Mouse (Mus musculus) lung, adult 2 months (tissue): ENCODE measurements around the gene Arnt2. TPM values are rescaled to one million over a fixed set of nuclear protein-coding genes. Genes with fewer than 3 reads are reported as not detected.

Source experiments
- DNase-seq: peaks from one replicate; pipeline ENCODE4 v3.0.0; 2022
- H3K4me1 ChIP-seq: fragments of 200-500 bp; 2 replicates; pipeline ENCODE4 v1.6.1; 2011; ENCODE audit warnings: low read length; ENCODE audit not compliant: control insufficient read depth, insufficient read depth
- H3K4me3 ChIP-seq: fragments of 200-500 bp; replicated peaks from 2 replicates; pipeline ENCODE3; 2011; ENCODE audit warnings: low read depth, mild to moderate bottlenecking, control low read depth, low read length; ENCODE audit errors: extremely low read depth
- CTCF ChIP-seq: fragments of 200-500 bp; IDR thresholded peaks from 2 replicates; pipeline ENCODE4 v1.5.1; 2011; ENCODE audit warnings: mild to moderate bottlenecking, low read length, control low read depth; ENCODE audit not compliant: insufficient read depth
- POLR2A ChIP-seq: fragments of 200-500 bp; IDR thresholded peaks from 2 replicates; pipeline ENCODE4 v1.6.1; 2011; ENCODE audit warnings: low read depth, mild to moderate bottlenecking, control low read depth, low read length, borderline replicate concordance; ENCODE audit errors: extremely low read depth
- WGBS: fragments of 180-500 bp; shearing (Covaris S2); methylation state at CpG from one replicate; pipeline ENCODE4 v1.1.7; 2018; 5-methylcytosine and 5-hydroxymethylcytosine counted together
- polyA plus RNA-seq: library from polyadenylated mRNA; depleted of rRNA; stranded (reverse); fragments of >200 nt; gene quantifications from 2 replicates; pipeline ENCODE4 v1.2.3, GENCODE M21; 2012

The Arnt2 gene
- polyA plus RNA-seq, 1 experiment = 0.43 TPM

DNA sequence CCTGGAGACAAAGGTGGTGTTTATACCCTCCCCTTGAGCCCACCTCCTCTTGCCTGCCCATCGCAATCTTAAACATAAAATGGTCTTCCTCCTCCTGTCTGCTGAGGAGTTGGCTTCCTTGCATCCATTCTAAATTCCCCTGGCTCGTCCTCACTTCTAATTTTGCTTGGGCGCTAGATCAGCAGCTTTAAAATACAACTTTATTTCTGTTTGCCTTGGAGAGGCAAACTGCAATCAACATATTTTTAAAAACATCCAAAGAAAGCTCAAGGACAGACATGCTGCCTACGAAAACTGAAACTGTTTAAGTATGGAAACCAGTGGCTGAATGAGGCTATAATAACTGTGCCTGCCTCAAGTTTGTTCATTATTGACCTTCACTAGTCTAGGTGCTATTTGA lies 127.7 kb downstream of the Arnt2 start:
- Histone ChIP-seq H3K4me3 (no peak overlapping the region), H3K4me1 (no peaks in the 10 kb centered on the region)
- WGBS = 75% methylated on average over 4 of the region's 4 CpGs
- DNase-seq = no peak
- TF ChIP-seq POLR2A = no peak
- TF ChIP-seq CTCF = no peak

DNA sequence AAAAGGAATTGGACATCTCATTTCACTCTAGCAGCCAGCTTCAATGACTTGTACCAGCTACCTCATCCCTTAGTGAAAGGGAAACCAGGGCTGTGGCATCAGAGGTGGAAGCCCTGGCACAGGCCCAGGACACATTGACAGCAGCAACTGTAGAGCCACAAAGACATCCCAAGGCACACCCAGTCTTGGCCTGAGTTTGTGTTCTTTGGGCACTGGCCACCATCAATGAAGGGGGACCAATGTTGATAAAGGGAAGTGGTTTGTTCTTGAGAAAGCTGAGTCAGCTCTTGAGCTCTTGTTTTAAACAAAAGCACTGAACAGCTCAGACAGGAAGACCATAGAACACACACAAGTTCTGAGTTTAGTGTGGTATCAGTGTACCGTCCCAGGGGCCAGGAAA lies 130.7 kb downstream of the Arnt2 start:
- 22% methylated on average over 1 of the region's 1 CpGs for WGBS
- no peak for DNase-seq

GRCm38 (mm10) chr7:84275312-84275711 lies 134.7 kb downstream of the Arnt2 start:
- Histone ChIP-seq H3K4me3 (no peak overlapping the region), H3K4me1 (peaks cover 3% of the 10 kb centered on the region; the same call in 1 of the 2 replicates)
- WGBS = 82% methylated on average over 10 of the region's 10 CpGs
- TF ChIP-seq CTCF (no peak), POLR2A (no peak)
- no peak for DNase-seq

More for the DNA sequence above, 130.7 kb downstream of the Arnt2 start:
- TF ChIP-seq CTCF (no peak), POLR2A (no peak)
- Histone ChIP-seq H3K4me1 (no peaks in the 10 kb centered on the region), H3K4me3 (no peak overlapping the region)

DNA sequence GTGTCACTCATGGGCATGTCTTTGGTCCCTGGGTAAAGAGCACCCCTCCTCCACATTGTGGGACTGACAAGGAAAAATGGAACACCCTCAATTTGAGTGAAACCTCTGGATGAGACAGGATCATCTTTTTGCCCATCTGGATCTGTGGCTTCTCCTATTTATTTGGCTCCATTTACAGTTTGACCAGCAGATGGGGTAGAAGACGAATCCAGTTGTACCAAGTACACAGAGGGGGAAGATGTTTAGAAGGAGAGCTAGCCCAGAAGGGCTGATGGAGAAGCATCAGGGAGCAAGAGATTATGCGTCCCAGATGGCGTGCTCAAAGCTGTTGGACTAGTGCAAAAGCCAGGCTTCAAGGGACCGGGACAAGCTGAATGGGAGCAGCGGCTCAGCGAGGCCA lies 136.0 kb downstream of the Arnt2 start:
- WGBS = 71% methylated on average over 6 of the region's 6 CpGs
- no peak for DNase-seq
- no peak for TF ChIP-seq POLR2A
- TF ChIP-seq CTCF = no peak
- no peak overlapping the region for H3K4me3 ChIP-seq
- peaks cover 3% of the 10 kb centered on the region; the same call in 1 of the 2 replicates for H3K4me1 ChIP-seq

DNA sequence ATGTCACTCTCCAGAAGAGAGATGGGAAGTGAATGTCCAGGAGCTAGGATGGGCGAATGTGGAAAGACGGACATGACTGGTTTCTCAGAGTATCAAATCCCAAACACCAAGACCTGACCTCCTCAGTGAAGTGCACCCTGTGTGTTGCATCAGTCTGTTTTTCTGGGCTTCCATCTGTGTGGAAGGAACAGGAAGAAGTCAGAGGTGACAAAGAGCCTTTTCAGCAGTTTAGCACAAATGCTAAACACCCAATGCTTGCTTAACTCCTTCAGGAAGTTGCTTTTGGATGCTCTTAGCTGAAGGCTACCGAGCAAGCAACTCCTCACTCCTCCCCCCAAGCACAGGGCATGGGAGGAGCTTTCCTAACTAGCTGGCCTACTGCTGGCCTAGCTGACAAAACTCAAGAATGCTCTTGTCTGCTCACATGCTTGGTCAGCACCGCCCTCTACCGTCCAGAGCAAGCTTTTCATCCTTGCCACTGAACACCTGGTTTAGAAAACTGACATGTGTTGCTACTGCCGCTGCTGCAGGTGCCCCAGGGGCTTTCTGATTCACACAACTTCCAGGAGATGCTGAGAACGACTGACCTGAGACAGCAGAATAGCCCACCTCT lies 137.7 kb downstream of the Arnt2 start:
- 22% methylated on average over 7 of the region's 7 CpGs for WGBS

DNA sequence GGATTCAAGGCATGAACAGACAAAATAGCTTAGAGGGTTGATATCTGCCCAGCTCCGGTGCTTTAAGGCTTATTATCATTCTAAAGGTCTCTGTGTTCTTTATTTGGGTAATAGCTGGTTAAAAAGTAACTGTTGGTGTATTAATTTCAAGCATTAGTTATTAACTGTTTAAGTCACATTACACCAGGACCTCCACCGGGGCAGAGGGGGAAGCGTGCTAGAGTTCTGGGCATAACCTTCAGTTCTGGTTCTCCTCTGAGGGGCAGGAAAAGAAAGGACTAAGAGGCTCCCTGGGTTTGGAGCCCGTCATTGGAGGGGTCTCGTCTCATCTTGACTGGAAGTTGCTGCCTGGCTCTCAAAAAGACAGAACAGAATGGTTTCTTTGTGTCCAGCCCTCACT lies 138.5 kb downstream of the Arnt2 start:
- no peak for TF ChIP-seq POLR2A
- no peak for TF ChIP-seq CTCF
- DNase-seq = no peak
- Histone ChIP-seq H3K4me1 (peaks cover 3% of the 10 kb centered on the region; the same call in 1 of the 2 replicates), H3K4me3 (no peak overlapping the region)
- 94% methylated on average over 5 of the region's 5 CpGs for WGBS

More for the DNA sequence above, 137.7 kb downstream of the Arnt2 start:
- Histone ChIP-seq H3K4me3 (no peak overlapping the region), H3K4me1 (peaks cover 3% of the 10 kb centered on the region; the same call in 1 of the 2 replicates)
- DNase-seq = peak; percentile 76
- TF ChIP-seq POLR2A (no peak), CTCF (peak; percentile 99)

DNA sequence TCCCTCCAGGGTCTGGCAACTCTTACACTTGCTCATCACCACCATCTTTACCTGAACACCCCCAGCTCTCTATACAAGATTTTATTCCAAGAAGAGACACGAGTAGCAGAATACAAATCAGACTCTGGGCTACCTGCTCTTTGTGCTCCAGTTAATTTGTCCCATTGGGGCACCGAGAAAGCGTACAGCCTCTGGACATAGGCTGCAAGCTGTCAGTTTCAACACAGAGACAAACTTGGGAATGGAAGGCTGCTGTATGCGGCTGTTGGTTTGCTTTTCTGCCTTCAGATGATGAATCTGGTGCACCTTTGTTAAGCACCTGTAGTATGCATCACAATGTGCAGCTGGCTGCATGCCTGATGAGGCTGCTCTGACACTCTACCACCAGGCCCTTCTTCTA lies 146.5 kb downstream of the Arnt2 start:
- Histone ChIP-seq H3K4me3 (no peak overlapping the region), H3K4me1 (peaks cover 3% of the 10 kb centered on the region)
- TF ChIP-seq POLR2A = no peak
- no peak for TF ChIP-seq CTCF
- 96% methylated on average over 4 of the region's 4 CpGs for WGBS
- no peak for DNase-seq

DNA sequence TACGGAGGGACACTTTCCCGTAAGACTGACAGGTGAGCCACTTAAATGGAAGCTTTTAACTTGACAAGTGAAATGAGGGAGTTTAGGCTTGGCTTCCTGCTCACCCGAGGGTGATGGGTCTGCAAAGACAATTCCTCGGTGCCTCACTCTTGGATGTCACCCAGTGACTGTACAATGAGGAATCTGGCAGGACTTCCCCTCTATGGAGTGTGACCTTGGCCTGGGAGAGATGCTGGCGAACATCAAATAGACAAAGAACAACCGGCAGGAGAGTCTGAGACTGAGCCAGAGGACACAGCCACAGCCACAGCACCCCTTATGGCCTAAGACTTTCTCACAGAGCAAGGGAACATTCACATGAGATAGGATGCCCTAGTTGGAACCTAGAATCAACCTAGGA lies 148.6 kb downstream of the Arnt2 start:
- TF ChIP-seq CTCF (no peak), POLR2A (no peak)
- 52% methylated on average over 6 of the region's 6 CpGs for WGBS

GRCm38 (mm10) chr7:84260401-84260800 lies 149.6 kb downstream of the Arnt2 start:
- H3K4me3 ChIP-seq = no peak overlapping the region
- no peak for DNase-seq
- peaks cover 3% of the 10 kb centered on the region for H3K4me1 ChIP-seq
- 93% methylated on average over 4 of the region's 4 CpGs for WGBS
- TF ChIP-seq CTCF (no peak), POLR2A (no peak)

More for the DNA sequence above, 148.6 kb downstream of the Arnt2 start:
- Histone ChIP-seq H3K4me3 (no peak overlapping the region), H3K4me1 (peaks cover 3% of the 10 kb centered on the region)
- no peak for DNase-seq

- H3K4me3 ChIP-seq = no peak overlapping the region
- WGBS = 81% methylated on average over 4 of the region's 4 CpGs
- peaks cover 3% of the 10 kb centered on the region for H3K4me1 ChIP-seq
- DNase-seq = no peak
- TF ChIP-seq POLR2A = no peak
- TF ChIP-seq CTCF = no peak
Observed at GRCm38 (mm10) chr7:84259309-84259985, 150.5 kb downstream of the Arnt2 start.

- TF ChIP-seq CTCF (no peak), POLR2A (no peak)
- 79% methylated on average over 3 of the region's 3 CpGs for WGBS
- Histone ChIP-seq H3K4me3 (no peak overlapping the region), H3K4me1 (peaks cover 3% of the 10 kb centered on the region)
- DNase-seq = no peak
Observed at GRCm38 (mm10) chr7:84256661-84257060, 153.3 kb downstream of the Arnt2 start.
